Comparison of ENCODE assay signal across 9 mouse cellular contexts in genomic region chr6:99600886-99601285, GRCm38 (mm10).
DNase-seq lines count a peak whose midpoint lies in the region; ATAC-seq and TF ChIP-seq lines count a peak whose summit lies in the region.
"Had no signal": no experiment of that assay in that cellular context is flagged by ENCODE, and none has a peak within 500 bp of the region (broad histone marks: within the 10 kb centered on the region; RNA-seq: fewer than 3 reads in every experiment).

No protein-coding gene starts in this region.

- 63% methylated on average over 8 of the region's 8 CpGs for WGBS in heart, embryonic 12.5 days
- WGBS in embryonic facial prominence, embryonic 10.5 days: 72% methylated on average over 8 of the region's 8 CpGs
- WGBS in embryonic facial prominence, embryonic 15.5 days: 46% methylated on average over 8 of the region's 8 CpGs

- H3K9me3 ChIP-seq in heart, embryonic 12.5 days (replicated peaks): no peaks in the 10 kb centered on the region
- no peaks in the 10 kb centered on the region for H3K9me3 ChIP-seq in embryonic facial prominence, embryonic 10.5 days
- H3K9me3 ChIP-seq in embryonic facial prominence, embryonic 15.5 days (replicated peaks): no peaks in the 10 kb centered on the region
- H3K9me3 ChIP-seq: limb, embryonic 13.5 days; midbrain, embryonic 13.5 days had no signal

- no peak overlapping the region for H3K9ac ChIP-seq in heart, embryonic 12.5 days
- no peak overlapping the region for H3K9ac ChIP-seq in embryonic facial prominence, embryonic 15.5 days
- H3K9ac ChIP-seq: limb, embryonic 13.5 days; midbrain, embryonic 13.5 days had no signal

- no peak overlapping the region for H3K4me2 ChIP-seq in heart, embryonic 12.5 days
- no peak overlapping the region for H3K4me2 ChIP-seq in embryonic facial prominence, embryonic 15.5 days (replicated peaks)

- H3K27me3 ChIP-seq in heart, embryonic 12.5 days (replicated peaks): peaks cover 4% of the 10 kb centered on the region; the same call in 1 of the 2 replicates
- H3K27me3 ChIP-seq in embryonic facial prominence, embryonic 10.5 days (replicated peaks; ENCODE audit: low read depth, poor library complexity, severe bottlenecking): no peaks in the 10 kb centered on the region
- H3K27me3 ChIP-seq in embryonic facial prominence, embryonic 15.5 days: no peaks in the 10 kb centered on the region
- H3K27me3 ChIP-seq: limb, embryonic 13.5 days; midbrain, embryonic 13.5 days had no signal

- no peak for ATAC-seq in heart, embryonic 12.5 days (ENCODE audit: insufficient number of reproducible peaks, low FRiP score)
- ATAC-seq in embryonic facial prominence, embryonic 15.5 days (ENCODE audit: insufficient number of reproducible peaks, low FRiP score, low TSS enrichment, low read depth): no peak

- no peak overlapping the region for H3K27ac ChIP-seq in heart, embryonic 12.5 days (ENCODE audit: poor library complexity, severe bottlenecking)
- H3K27ac ChIP-seq in left cerebral cortex, adult 2 months: peak overlapping the region; percentile 73
- H3K27ac ChIP-seq in embryonic facial prominence, embryonic 10.5 days (replicated peaks): 0 out of 2 replicates have a peak overlapping the region, but pooled peaks have one; percentile 4
- H3K27ac ChIP-seq in embryonic facial prominence, embryonic 15.5 days (replicated peaks): 0 out of 2 replicates have a peak overlapping the region, but pooled peaks have one; percentile 0
- H3K27ac ChIP-seq: midbrain, embryonic 13.5 days had no signal

- no peaks in the 10 kb centered on the region for H3K36me3 ChIP-seq in heart, embryonic 12.5 days
- no peaks in the 10 kb centered on the region for H3K36me3 ChIP-seq in embryonic facial prominence, embryonic 10.5 days (replicated peaks)
- H3K36me3 ChIP-seq in embryonic facial prominence, embryonic 15.5 days: no peaks in the 10 kb centered on the region
- H3K36me3 ChIP-seq: limb, embryonic 13.5 days; midbrain, embryonic 13.5 days had no signal

- H3K4me3 ChIP-seq in heart, embryonic 12.5 days: no peak overlapping the region
- H3K4me3 ChIP-seq in left cerebral cortex, adult 2 months: no peak overlapping the region
- no peak overlapping the region for H3K4me3 ChIP-seq in embryonic facial prominence, embryonic 10.5 days
- no peak overlapping the region for H3K4me3 ChIP-seq in embryonic facial prominence, embryonic 15.5 days (replicated peaks)
- H3K4me3 ChIP-seq: limb, embryonic 13.5 days; midbrain, embryonic 13.5 days had no signal

- intact Hi-C loops in heart, postnatal 10 days (cut with DNase I): loop anchor here (1.0 to 10.0 kb wide), 8 partner anchors 79 to 1496 kb away; partner anchors contain the start of gene Foxp1
- intact Hi-C loops in left cerebral cortex, adult 2 months (cut with DNase I): loop anchor here (1.0 to 10.0 kb wide), 7 partner anchors 78 to 1496 kb away; partner anchors contain the start of gene Foxp1
- intact Hi-C loops in left cerebral cortex, postnatal 14 days (cut with DNase I): loop anchor here (2.0 to 5.0 kb wide), 3 partner anchors 79 to 1494 kb away; partner anchors contain the start of gene Foxp1

- DNase-seq in heart, postnatal 10 days: peak; percentile 15 to 42
- no peak for DNase-seq in left cerebral cortex, adult 2 months (ENCODE audit: extremely low spot score in 1 of 2, low spot score in 2 of 2)
- DNase-seq in left cerebral cortex, postnatal 14 days (ENCODE audit: low spot score in 2 of 2): no peak
- no peak for DNase-seq in embryonic facial prominence, embryonic 10.5 days (ENCODE audit: low spot score)
- DNase-seq in Muller cell, postnatal 12 days (ENCODE audit: inconsistent ontology term): no peak

- TF ChIP-seq CTCF in left cerebral cortex, adult 2 months (IDR thresholded peaks at IDR 0.05): no peak

- H3K4me1 ChIP-seq in heart, embryonic 12.5 days (replicated peaks): no peaks in the 10 kb centered on the region
- peaks cover 33% of the 10 kb centered on the region for H3K4me1 ChIP-seq in embryonic facial prominence, embryonic 10.5 days
- peaks cover 24% of the 10 kb centered on the region for H3K4me1 ChIP-seq in embryonic facial prominence, embryonic 15.5 days

Comparison
In these comparisons a context has a peak if more than half of its experiments do, and no peak if none do; other contexts are left out.
1. DNase-seq: peak in heart, postnatal 10 days (2 of 2); none in left cerebral cortex, adult 2 months (0 of 2), left cerebral cortex, postnatal 14 days (0 of 2), embryonic facial prominence, embryonic 10.5 days (single experiment) and Muller cell, postnatal 12 days (single experiment).